Mouse (Mus musculus): ENCODE measurements around the gene Ibsp.

DNA sequence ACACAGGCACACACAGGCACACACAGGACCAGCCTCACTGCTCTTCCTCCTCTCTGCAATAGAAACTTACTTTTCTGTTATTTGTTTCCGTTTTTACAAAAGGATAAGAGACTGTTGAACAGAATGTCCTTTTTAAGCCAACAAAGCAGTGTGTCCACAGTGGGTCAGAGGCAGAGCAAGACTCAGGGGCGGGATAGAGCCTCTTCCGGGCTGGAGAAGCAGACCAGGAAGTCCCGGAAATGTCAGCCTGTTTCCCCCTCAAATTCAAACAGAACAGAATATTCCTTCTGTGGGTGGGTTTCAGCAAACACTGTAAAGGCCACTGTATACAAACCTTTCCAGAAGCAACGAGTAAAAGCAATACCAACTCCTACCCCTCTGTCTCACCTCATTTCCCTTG is 52.9 kb downstream of the Ibsp start:
- TF ChIP-seq CTCF (IDR thresholded peaks at IDR 0.05; ENCODE audit: extremely low read depth, insufficient read depth, insufficient read length, insufficient replicate concordance) (no peak), POLR2A (IDR thresholded peaks at IDR 0.05; ENCODE audit: low read depth, low read length) (no peak)
